Mouse (Mus musculus): Measurements from ENCODE around the gene Scaf11.

GRCm38 (mm10) chr15:96453346-96453745 lies 7.3 kb downstream of the Scaf11 start:
- TF ChIP-seq EP300 (optimal IDR thresholded peaks at IDR 0.05) (no peak), CTCF (IDR thresholded peaks at IDR 0.05; ENCODE audit: low read depth) (no peak)
